ENCODE assay signal across 8 mouse cellular contexts in the genomic region with DNA sequence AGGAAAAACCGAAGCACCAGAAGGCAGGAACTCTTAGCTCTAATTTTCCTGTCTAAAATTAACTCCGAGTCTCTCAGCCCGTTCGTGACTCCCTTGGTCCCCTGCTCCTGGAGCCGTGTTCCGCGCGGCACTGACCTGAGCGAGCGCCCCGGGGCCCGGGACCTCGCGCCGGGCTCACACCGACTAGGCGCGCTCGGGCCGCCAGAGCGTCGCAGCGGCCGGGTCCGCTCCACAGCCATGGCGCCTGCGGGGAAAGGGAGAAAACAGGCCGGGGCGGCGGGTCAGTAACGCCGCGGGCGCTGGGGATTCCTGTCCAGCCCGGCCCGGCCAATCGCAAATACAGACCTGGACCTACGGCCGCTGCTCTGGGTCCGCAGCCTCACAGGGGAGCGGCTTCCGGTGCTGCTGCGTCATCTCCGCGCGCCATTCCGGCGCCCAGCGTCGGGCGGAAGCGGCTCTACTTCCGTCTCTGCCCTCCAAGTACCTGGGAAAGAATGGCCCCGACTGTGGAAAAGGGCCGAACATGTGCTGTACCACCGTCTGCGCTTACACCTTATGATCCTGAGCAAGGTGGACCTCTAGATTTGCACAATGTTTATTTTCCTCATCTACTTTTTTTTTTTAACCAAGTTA. TPM values are rescaled to one million over a fixed set of nuclear protein-coding genes. Genes with fewer than 3 reads are reported as not detected.
DNase-seq lines count a peak whose midpoint lies in the region; ATAC-seq and TF ChIP-seq lines count a peak whose summit lies in the region.

Fbxw2 (minus strand) TSS at position 485 of the 633 bp plus-strand sequence.

- no peak for TF ChIP-seq CTCF in cortical plate, adult 2 months (IDR thresholded peaks at IDR 0.05; ENCODE audit: extremely low read depth, insufficient read depth, low read length)

- peak; percentile 68 for TF ChIP-seq POLR2A in cortical plate, adult 2 months (IDR thresholded peaks at IDR 0.05; ENCODE audit: extremely low read depth, insufficient read depth, low read length)

- no peak within 1 kb of the TSS for H3K27ac ChIP-seq in cortical plate, adult 2 months (ENCODE audit: insufficient read depth, low read length)

- peak; percentile 90 for ATAC-seq in activated CD4-positive, CD25-positive, alpha-beta regulatory T cell, adult 4 months
- peak; percentile 95 for ATAC-seq in megakaryocyte progenitor cell, adult 5-6 weeks (replicated peaks; ENCODE audit: poor library complexity)

- H3K4me3 ChIP-seq in cortical plate, adult 2 months (ENCODE audit: insufficient read depth, low read length): peak within 1 kb of the TSS; percentile 26

- peaks cover 3% of the 10 kb centered on the region for H3K4me1 ChIP-seq in cortical plate, adult 2 months (ENCODE audit: control insufficient read depth, insufficient read depth, low read length)

- peak; percentile 92 for DNase-seq in gastrocnemius, postnatal 10 days
- peak; percentile 93 for DNase-seq in induced T-regulatory cell, adult 2 months (ENCODE audit: low read depth)
- peak; percentile 74 to 88 for DNase-seq in left cerebral cortex, adult 9 months (ENCODE audit: low spot score in 2 of 2)
- DNase-seq in right cerebral cortex, postnatal 14 days: peak; percentile 92
- DNase-seq in urinary bladder, postnatal 36 days (ENCODE audit: low spot score in 2 of 2): peak; percentile 84 to 92

RNA-seq across cellular contexts. Expression of gene Fbxw2, which starts in this region (rescaled TPM):
- polyA plus RNA-seq in activated CD4-positive, CD25-positive, alpha-beta regulatory T cell, adult 4 months (2017; shearing (Covaris generic)): 10 to 100 TPM; 69.1 to 87.0 TPM
- 83.2 and 83.8 TPM in 2 replicates for polyA plus RNA-seq in cortical plate, adult 2 months (2012; rRNA removed)
- 10 to 100 TPM; 46.6 to 48.1 TPM for total RNA-seq in gastrocnemius, postnatal 10 days (2021)
- 47.7 and 48.8 TPM in 2 replicates for total RNA-seq in megakaryocyte progenitor cell, adult 5-6 weeks (2015)
- total RNA-seq in megakaryocyte progenitor cell, adult 5-6 weeks (2017): 49.1 and 54.3 TPM in 2 replicates
